Mouse (Mus musculus) kidney, adult 11 months (tissue): ENCODE measurements around the gene Nek11.
"Not testable (repeated sequence)": the region's sequence is repeated elsewhere in the genome, so short reads cannot be mapped to it uniquely, and the experiment has no call there.

Experiments
- DNase-seq: peaks from one replicate; pipeline ENCODE4 v3.0.0; 2022

Nek11 gene

DNA sequence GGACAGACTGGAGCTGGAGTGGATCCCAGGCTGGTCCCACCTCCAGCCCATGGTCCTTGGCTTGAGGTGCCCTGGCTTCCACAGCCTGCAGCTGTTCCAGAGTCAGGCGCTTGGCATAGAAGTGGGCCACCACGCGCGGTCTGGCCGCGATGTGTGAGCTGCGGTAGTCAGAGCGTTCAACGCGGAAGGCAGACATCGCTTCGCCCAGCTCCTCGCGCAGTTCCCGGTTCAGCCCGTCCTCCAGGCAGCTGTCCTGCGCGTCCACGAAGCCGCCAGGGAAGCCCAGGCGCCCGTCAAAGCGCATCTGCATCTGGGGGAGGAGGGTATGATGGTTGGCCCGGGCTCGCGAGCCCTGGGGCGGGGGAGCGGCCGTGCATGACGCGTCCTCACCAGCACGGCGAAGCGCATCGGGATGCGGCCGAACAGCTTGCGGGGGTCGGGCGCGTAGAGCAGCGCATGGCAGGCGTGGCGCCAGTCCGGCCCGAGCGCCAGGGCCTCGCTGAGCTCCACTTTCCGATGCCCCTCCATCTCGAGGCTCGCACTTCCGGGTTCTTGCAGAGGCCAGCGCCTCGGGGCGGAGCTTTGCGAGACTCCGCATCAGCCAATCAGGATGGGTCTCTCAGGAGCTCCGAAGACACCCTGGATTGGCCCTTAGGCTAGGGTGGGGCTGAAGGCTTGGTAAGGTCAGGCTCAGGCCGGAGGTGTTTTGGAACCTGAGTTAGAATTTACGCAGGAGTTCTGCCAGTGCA is 263.9 kb downstream of the Nek11 start, which contains the start of gene Nudt16:
Gene Nudt16, minus strand, starts transcription at position 572 of the 749 bp plus-strand sequence.
- DNase-seq = peak; percentile 92

DNA sequence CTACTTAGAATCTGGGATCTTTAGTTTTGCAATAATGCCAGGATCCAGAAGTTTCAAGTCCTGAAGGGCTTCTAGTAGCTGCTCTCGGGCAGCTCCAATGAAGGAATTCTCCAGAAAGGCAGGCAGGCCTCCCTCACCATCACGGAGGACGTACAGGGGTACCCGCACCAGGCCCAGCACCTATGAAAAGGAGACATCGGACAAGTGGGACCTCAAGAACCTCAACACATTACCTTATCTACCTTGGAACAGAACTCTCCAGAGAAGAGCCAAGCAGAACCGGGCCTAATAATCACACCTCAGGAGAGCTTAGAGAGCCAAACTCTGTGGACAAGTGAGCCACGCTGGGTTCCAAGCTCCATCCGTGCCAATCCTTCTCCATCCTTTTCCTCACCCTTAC is 265.0 kb downstream of the Nek11 start:
- DNase-seq = no peak

DNA sequence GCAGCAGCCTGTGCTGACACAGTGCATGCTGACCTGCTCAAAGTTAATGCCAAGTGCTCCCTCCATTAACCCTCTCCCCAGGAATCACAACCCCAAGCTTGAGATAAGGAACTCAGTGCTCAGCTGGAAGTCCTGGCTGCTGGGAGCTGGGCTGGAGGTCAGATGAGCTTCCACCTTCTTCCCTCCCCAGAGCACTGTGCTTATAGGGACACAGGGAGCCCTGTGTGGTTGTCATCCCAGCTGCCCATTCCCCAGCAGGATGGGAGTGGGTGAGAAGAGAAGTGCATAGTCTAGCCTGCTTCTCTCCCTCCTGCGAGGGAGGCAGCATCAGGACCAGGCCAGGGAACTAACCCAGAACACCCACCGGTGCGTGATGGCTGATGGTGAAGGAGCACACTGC is 270.1 kb downstream of the Nek11 start:
- not testable (repeated sequence) for DNase-seq
